Mouse (Mus musculus) intestine, embryonic 15.5 days (tissue): Measurements from ENCODE around the gene Bard1. TPM values are rescaled to one million over a fixed set of nuclear protein-coding genes. Genes with fewer than 3 reads are reported as not detected.

Source experiments
- ATAC-seq: fragments of 200-750 bp; cut with Nextera tagmentation; 2 replicates; pipeline ENCODE4 v1.8.0; 2017; ENCODE audit warnings: moderate TSS enrichment, moderate library complexity
- H3K27ac ChIP-seq: fragments of 300-500 bp; sonication (generic); 2 replicates; pipeline ENCODE4 v1.5.1; 2015; ENCODE audit warnings: mild to moderate bottlenecking, inconsistent platforms
- H3K27me3 ChIP-seq: fragments of 300-500 bp; sonication (generic); replicated peaks from 2 replicates; pipeline ENCODE4 v1.6.1; 2015; ENCODE audit warnings: inconsistent platforms
- H3K36me3 ChIP-seq: fragments of 300-500 bp; sonication (generic); 2 replicates; pipeline ENCODE4 v1.6.1; 2015; ENCODE audit warnings: inconsistent platforms
- H3K4me1 ChIP-seq: fragments of 300-500 bp; sonication (generic); replicated peaks from 2 replicates; pipeline ENCODE4 v1.6.1; 2015; ENCODE audit warnings: inconsistent platforms
- H3K4me2 ChIP-seq: fragments of 300-500 bp; sonication (generic); replicated peaks from 2 replicates; pipeline ENCODE4 v1.6.1; 2015; ENCODE audit warnings: mild to moderate bottlenecking, inconsistent platforms
- H3K4me3 ChIP-seq: fragments of 300-500 bp; sonication (generic); replicated peaks from 2 replicates; pipeline ENCODE4 v1.5.1; 2015; ENCODE audit warnings: inconsistent platforms
- H3K9ac ChIP-seq: fragments of 300-500 bp; sonication (generic); 2 replicates; pipeline ENCODE4 v1.6.1; 2015; ENCODE audit warnings: inconsistent platforms
- H3K9me3 ChIP-seq: fragments of 300-500 bp; sonication (generic); 2 replicates; pipeline ENCODE4 v1.6.1; 2016; ENCODE audit warnings: inconsistent platforms
- WGBS: fragments of 180-500 bp; shearing (Covaris S2); methylation state at CpG from one replicate; pipeline ENCODE4 v1.1.7; 2015; 5-methylcytosine and 5-hydroxymethylcytosine counted together
- polyA plus RNA-seq: library from polyadenylated mRNA; unstranded; fragments of >200 nt; fragmentation: Nextera tagmentation; extraction: Ambion mirVana; gene quantifications from 2 replicates; pipeline ENCODE4 v1.2.1, GENCODE M21; 2015

Bard1 gene
- 1.5 and 1.8 TPM in 2 replicates for polyA plus RNA-seq

- under 1% methylated on average over 69 of the region's 69 CpGs for WGBS
- peak; percentile 98 for ATAC-seq
- H3K4me3 ChIP-seq, result peak within 1 kb of the TSS; percentile 87
- no peaks in the 10 kb centered on the region for H3K36me3 ChIP-seq
- peak within 1 kb of the TSS; percentile 80 for H3K27ac ChIP-seq
- H3K9me3 ChIP-seq, result no peaks in the 10 kb centered on the region
- no peaks in the 10 kb centered on the region for H3K27me3 ChIP-seq
- no peaks in the 10 kb centered on the region; the same call in 1 of the 2 replicates for H3K4me1 ChIP-seq
- H3K9ac ChIP-seq, result peak within 1 kb of the TSS; percentile 65
- peak within 1 kb of the TSS; percentile 67 for H3K4me2 ChIP-seq
These were observed at the start of gene Bard1 for GRCm38 (mm10) chr1:71102344-71103173. Gene Bard1, minus strand, starts transcription at chr1:71103146.

- Histone ChIP-seq H3K4me2 (no peak overlapping the region), H3K4me1 (no peaks in the 10 kb centered on the region), H3K9ac (no peak overlapping the region), H3K27me3 (no peaks in the 10 kb centered on the region), H3K4me3 (no peak overlapping the region), H3K27ac (no peak overlapping the region), H3K9me3 (no peaks in the 10 kb centered on the region), H3K36me3 (no peaks in the 10 kb centered on the region)
- WGBS, result 83% methylated on average over 4 of the region's 4 CpGs
- no peak for ATAC-seq
These were observed 24.2 kb upstream of the Bard1 start for GRCm38 (mm10) chr1:71127171-71127570.

- Histone ChIP-seq H3K27me3 (no peaks in the 10 kb centered on the region), H3K36me3 (no peaks in the 10 kb centered on the region), H3K4me1 (no peaks in the 10 kb centered on the region), H3K9me3 (no peaks in the 10 kb centered on the region), H3K27ac (no peak overlapping the region), H3K4me2 (no peak overlapping the region), H3K9ac (no peak overlapping the region), H3K4me3 (no peak overlapping the region)
- 83% methylated on average over 2 of the region's 2 CpGs for WGBS
- ATAC-seq, result no peak
These were observed 15.6 kb upstream of the Bard1 start for GRCm38 (mm10) chr1:71118511-71118910.

- Histone ChIP-seq H3K4me3 (no peak overlapping the region), H3K9ac (no peak overlapping the region), H3K36me3 (no peaks in the 10 kb centered on the region), H3K4me2 (no peak overlapping the region), H3K4me1 (no peaks in the 10 kb centered on the region), H3K27ac (no peak overlapping the region), H3K9me3 (no peaks in the 10 kb centered on the region), H3K27me3 (no peaks in the 10 kb centered on the region)
- WGBS, result 74% methylated on average over 4 of the region's 4 CpGs
- ATAC-seq, result no peak
These were observed 14.3 kb upstream of the Bard1 start for GRCm38 (mm10) chr1:71117253-71117652.

GRCm38 (mm10) chr1:71115781-71116180 lies 12.8 kb upstream of the Bard1 start:
- no peak overlapping the region for H3K9ac ChIP-seq
- no peaks in the 10 kb centered on the region for H3K9me3 ChIP-seq
- H3K36me3 ChIP-seq, result no peaks in the 10 kb centered on the region
- no peak overlapping the region for H3K27ac ChIP-seq
- H3K27me3 ChIP-seq, result no peaks in the 10 kb centered on the region
- WGBS, result 64% methylated on average over 2 of the region's 2 CpGs
- H3K4me3 ChIP-seq, result no peak overlapping the region
- ATAC-seq, result no peak
- no peak overlapping the region for H3K4me2 ChIP-seq
- H3K4me1 ChIP-seq, result no peaks in the 10 kb centered on the region

- Histone ChIP-seq H3K9me3 (no peaks in the 10 kb centered on the region), H3K36me3 (no peaks in the 10 kb centered on the region), H3K9ac (no peak overlapping the region), H3K4me1 (no peaks in the 10 kb centered on the region), H3K4me3 (no peak overlapping the region), H3K4me2 (no peak overlapping the region), H3K27ac (no peak overlapping the region), H3K27me3 (no peaks in the 10 kb centered on the region)
- ATAC-seq, result peak; percentile 43
- 46% methylated on average over 10 of the region's 10 CpGs for WGBS
These were observed 6.9 kb upstream of the Bard1 start for GRCm38 (mm10) chr1:71109858-71110257.

GRCm38 (mm10) chr1:71106127-71106526 lies 3.2 kb upstream of the Bard1 start:
- Histone ChIP-seq H3K9ac (no peak overlapping the region), H3K4me2 (no peak overlapping the region), H3K4me1 (no peaks in the 10 kb centered on the region), H3K27me3 (no peaks in the 10 kb centered on the region), H3K27ac (no peak overlapping the region), H3K9me3 (no peaks in the 10 kb centered on the region), H3K4me3 (no peak overlapping the region), H3K36me3 (no peaks in the 10 kb centered on the region)
- ATAC-seq, result no peak
- WGBS, result 93% methylated on average over 6 of the region's 6 CpGs

- H3K4me2 ChIP-seq, result no peak overlapping the region
- no peak overlapping the region for H3K4me3 ChIP-seq
- no peak overlapping the region for H3K27ac ChIP-seq
- ATAC-seq, result no peak
- H3K9ac ChIP-seq, result no peak overlapping the region
- no peaks in the 10 kb centered on the region for H3K36me3 ChIP-seq
- no peaks in the 10 kb centered on the region for H3K4me1 ChIP-seq
- H3K9me3 ChIP-seq, result no peaks in the 10 kb centered on the region
- no peaks in the 10 kb centered on the region for H3K27me3 ChIP-seq
- 91% methylated on average over 8 of the region's 8 CpGs for WGBS
These were observed 2.8 kb upstream of the Bard1 start for GRCm38 (mm10) chr1:71105724-71106123.

GRCm38 (mm10) chr1:71103174-71103864 lies 373 bp upstream of the Bard1 start:
- H3K9ac ChIP-seq, result no peak overlapping the region
- peak overlapping the region; percentile 87 for H3K4me3 ChIP-seq
- H3K27ac ChIP-seq, result peak overlapping the region; percentile 80; the same call in 1 of the 2 replicates
- peak; percentile 41 for ATAC-seq
- H3K4me1 ChIP-seq, result no peaks in the 10 kb centered on the region; the same call in 1 of the 2 replicates
- WGBS, result 20% methylated on average over 18 of the region's 18 CpGs
- no peaks in the 10 kb centered on the region for H3K9me3 ChIP-seq
- no peaks in the 10 kb centered on the region for H3K27me3 ChIP-seq
- peak overlapping the region; percentile 67 for H3K4me2 ChIP-seq
- no peaks in the 10 kb centered on the region for H3K36me3 ChIP-seq

GRCm38 (mm10) chr1:71101369-71101970 lies 1.5 kb downstream of the Bard1 start:
- Histone ChIP-seq H3K4me3 (no peak overlapping the region), H3K36me3 (no peaks in the 10 kb centered on the region), H3K27me3 (no peaks in the 10 kb centered on the region), H3K4me2 (peak overlapping the region; percentile 24), H3K9me3 (no peaks in the 10 kb centered on the region), H3K27ac (no peak overlapping the region), H3K9ac (no peak overlapping the region), H3K4me1 (no peaks in the 10 kb centered on the region; the same call in 1 of the 2 replicates)
- no peak for ATAC-seq
- 58% methylated on average over 11 of the region's 11 CpGs for WGBS

GRCm38 (mm10) chr1:71100591-71101368 lies 2.2 kb downstream of the Bard1 start:
- Histone ChIP-seq H3K36me3 (no peaks in the 10 kb centered on the region), H3K27ac (no peak overlapping the region), H3K9me3 (no peaks in the 10 kb centered on the region), H3K27me3 (no peaks in the 10 kb centered on the region), H3K4me1 (no peaks in the 10 kb centered on the region; the same call in 1 of the 2 replicates), H3K4me3 (no peak overlapping the region), H3K9ac (no peak overlapping the region), H3K4me2 (peak overlapping the region; percentile 31)
- ATAC-seq, result no peak
- 68% methylated on average over 5 of the region's 5 CpGs for WGBS
